8 mouse cellular contexts compared by ENCODE assay signal in the genomic region with DNA sequence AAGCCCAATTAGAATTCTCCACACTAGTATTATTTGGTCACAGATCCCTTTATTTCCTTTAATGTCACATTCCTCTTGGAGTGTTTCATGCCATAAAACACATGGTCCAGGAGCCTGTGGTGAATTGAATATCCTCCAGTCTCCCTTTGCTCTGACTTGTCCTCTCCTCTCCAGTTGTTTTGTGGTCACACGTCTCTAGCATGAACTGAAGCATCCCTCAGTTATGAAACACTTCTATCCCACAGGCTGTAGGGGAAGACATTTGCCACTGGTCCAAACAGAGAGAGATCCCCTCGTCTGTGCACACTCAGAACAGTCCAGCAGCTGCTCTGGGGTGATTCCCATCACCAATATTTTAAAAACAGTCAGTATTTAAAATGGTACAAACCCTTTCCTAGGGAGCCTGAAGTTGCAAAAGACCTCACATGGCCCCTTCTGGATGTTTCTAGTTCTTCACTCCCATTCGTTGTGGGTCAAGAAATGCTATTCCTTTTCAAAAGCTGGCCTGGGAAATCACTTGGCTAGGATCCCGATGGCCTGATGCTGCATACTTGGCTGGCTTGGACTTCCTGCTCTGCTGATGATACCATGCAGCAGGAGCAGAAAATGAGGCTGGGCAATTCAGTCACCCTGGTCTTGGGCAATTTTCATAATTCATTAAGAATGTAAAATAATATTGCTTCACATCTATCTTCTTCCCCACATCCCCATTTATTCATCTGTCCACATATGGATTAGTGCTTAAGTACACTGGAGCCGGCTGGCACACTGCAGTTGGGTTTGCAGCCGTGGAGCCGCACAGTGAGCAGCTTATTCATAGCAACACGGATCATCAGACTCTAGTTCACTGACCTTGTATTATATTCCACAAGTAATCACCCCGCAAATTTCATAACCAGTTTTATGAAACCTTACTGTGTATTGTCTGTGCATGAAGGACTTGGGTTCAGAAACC.
A peak's percentile ranks its signal among the peaks of the same experiment; 100 is the strongest.
DNase-seq lines count a peak whose midpoint lies in the region; ATAC-seq and TF ChIP-seq lines count a peak whose summit lies in the region.

No protein-coding gene starts in this region.

- H3K27me3 ChIP-seq in heart, embryonic 11.5 days (ENCODE audit: control insufficient read depth, insufficient read depth, low read length): no peaks in the 10 kb centered on the region
- no peaks in the 10 kb centered on the region for H3K27me3 ChIP-seq in lung, embryonic 14.5 days (ENCODE audit: insufficient read depth, low read length)
- H3K27me3 ChIP-seq in hindbrain, embryonic 10.5 days (ENCODE audit: insufficient read depth, poor library complexity, severe bottlenecking): no peaks in the 10 kb centered on the region

- WGBS in heart, embryonic 11.5 days (ENCODE audit: insufficient replicate concordance): 68% methylated on average over 9 of the region's 9 CpGs
- 41% methylated on average over 9 of the region's 9 CpGs for WGBS in lung, embryonic 14.5 days
- 84% methylated on average over 9 of the region's 9 CpGs for WGBS in hindbrain, embryonic 10.5 days

- no peaks in the 10 kb centered on the region for H3K4me1 ChIP-seq in heart, embryonic 11.5 days (ENCODE audit: control insufficient read depth, insufficient read depth, low read length)
- H3K4me1 ChIP-seq in lung, embryonic 14.5 days (ENCODE audit: insufficient read depth): 0 out of 2 replicates have a peak, but pooled peaks cover 3% of the 10 kb centered on the region
- H3K4me1 ChIP-seq in hindbrain, embryonic 10.5 days (replicated peaks): no peaks in the 10 kb centered on the region

- no peak overlapping the region for H3K9ac ChIP-seq in heart, embryonic 11.5 days (ENCODE audit: low read depth, low read length)
- no peak overlapping the region for H3K9ac ChIP-seq in lung, embryonic 14.5 days

- H3K9me3 ChIP-seq in heart, embryonic 11.5 days (replicated peaks; ENCODE audit: control insufficient read depth, low read length): no peaks in the 10 kb centered on the region
- H3K9me3 ChIP-seq in lung, embryonic 14.5 days (ENCODE audit: low read depth, low read length): no peaks in the 10 kb centered on the region
- no peaks in the 10 kb centered on the region for H3K9me3 ChIP-seq in hindbrain, embryonic 10.5 days

- H3K36me3 ChIP-seq in heart, embryonic 11.5 days (ENCODE audit: control insufficient read depth, insufficient read depth, low read length): no peaks in the 10 kb centered on the region
- H3K36me3 ChIP-seq in lung, embryonic 14.5 days (ENCODE audit: insufficient read depth): no peaks in the 10 kb centered on the region
- H3K36me3 ChIP-seq in hindbrain, embryonic 10.5 days: no peaks in the 10 kb centered on the region

- peak; percentile 11 to 34 for DNase-seq in cerebellum, postnatal 25 days
- DNase-seq in cerebellum, adult 9-10 months: no peak
- DNase-seq in adipocyte (ENCODE audit: low spot score): peak; percentile 92
- DNase-seq in lung, embryonic 14.5 days: peak; percentile 94
- no peak for DNase-seq in frontal cortex, adult 2 months (ENCODE audit: extremely low spot score in 1 of 2, low spot score in 1 of 2)
- no peak for DNase-seq in hindbrain, embryonic 10.5 days (ENCODE audit: low spot score)
- DNase-seq in layer of hippocampus, postnatal 25 days (ENCODE audit: extremely low spot score in 1 of 2, low spot score in 1 of 2): no peak

- no peak overlapping the region for H3K4me2 ChIP-seq in heart, embryonic 11.5 days
- no peak overlapping the region for H3K4me2 ChIP-seq in lung, embryonic 14.5 days

- peak; percentile 32 for TF ChIP-seq CTCF in lung, embryonic 14.5 days (IDR thresholded peaks at IDR 0.05; ENCODE audit: low read depth)

- H3K27ac ChIP-seq in heart, embryonic 11.5 days (ENCODE audit: low read depth, low read length): 0 out of 2 replicates have a peak overlapping the region, but pooled peaks have one; percentile 10
- peak overlapping the region; percentile 71 for H3K27ac ChIP-seq in lung, embryonic 14.5 days (ENCODE audit: low read depth)
- H3K27ac ChIP-seq in hindbrain, embryonic 10.5 days: no peak overlapping the region

- H3K4me3 ChIP-seq in heart, embryonic 11.5 days (ENCODE audit: low read depth, low read length): no peak overlapping the region
- no peak overlapping the region for H3K4me3 ChIP-seq in lung, embryonic 14.5 days (ENCODE audit: low read depth, low read length)
- no peak overlapping the region for H3K4me3 ChIP-seq in hindbrain, embryonic 10.5 days

- no peak for ATAC-seq in heart, embryonic 11.5 days (replicated peaks; ENCODE audit: insufficient number of reproducible peaks, low FRiP score, low TSS enrichment)
- ATAC-seq in lung, embryonic 14.5 days (ENCODE audit: insufficient read depth): peak; percentile 93

Comparison
In these comparisons a context has a peak if more than half of its experiments do, and no peak if none do; other contexts are left out.
1. DNase-seq: peak in cerebellum, postnatal 25 days (2 of 2), adipocyte (single experiment) and lung, embryonic 14.5 days (single experiment); none in cerebellum, adult 9-10 months (single experiment), frontal cortex, adult 2 months (0 of 2), hindbrain, embryonic 10.5 days (single experiment) and layer of hippocampus, postnatal 25 days (0 of 2).